Mouse (Mus musculus) forebrain, embryonic 11.5 days (tissue): ENCODE measurements around the gene Npw. TPM values are rescaled to one million over a fixed set of nuclear protein-coding genes. Genes with fewer than 3 reads are reported as not detected.

ENCODE experiments used
- ATAC-seq: fragments of 200-750 bp; cut with Nextera tagmentation; replicated peaks from 2 replicates; pipeline ENCODE4 v1.8.0; 2017; ENCODE audit warnings: moderate TSS enrichment; ENCODE audit not compliant: low FRiP score
- DNase-seq: peaks from one replicate; pipeline ENCODE4 v3.0.0-alpha.2; 2017; ENCODE audit warnings: low spot score
- H3K27ac ChIP-seq: fragments of 300-500 bp; sonication (generic); 2 replicates; pipeline ENCODE4 v1.5.1; 2014; ENCODE audit warnings: low read depth, low read length
- H3K27me3 ChIP-seq: fragments of 300-500 bp; sonication (generic); 2 replicates; pipeline ENCODE4 v1.6.1; 2014; ENCODE audit warnings: mild to moderate bottlenecking, low read length, mixed read lengths; ENCODE audit not compliant: control insufficient read depth, insufficient read depth
- H3K36me3 ChIP-seq: fragments of 300-500 bp; sonication (generic); 2 replicates; pipeline ENCODE4 v1.6.1; 2014; ENCODE audit warnings: mild to moderate bottlenecking, low read length, moderate library complexity, mixed read lengths; ENCODE audit not compliant: control insufficient read depth, insufficient read depth
- H3K4me1 ChIP-seq: fragments of 300-500 bp; sonication (generic); replicated peaks from 2 replicates; pipeline ENCODE4 v1.6.1; 2014; ENCODE audit warnings: low read length, mixed read lengths; ENCODE audit not compliant: control insufficient read depth, insufficient read depth
- H3K4me2 ChIP-seq: fragments of 300-500 bp; sonication (generic); 2 replicates; pipeline ENCODE4 v1.6.1; 2014; ENCODE audit warnings: low read depth, mild to moderate bottlenecking, low read length, moderate library complexity, mixed read lengths; ENCODE audit not compliant: severe bottlenecking
- H3K4me3 ChIP-seq: fragments of 300-500 bp; sonication (generic); 2 replicates; pipeline ENCODE4 v1.5.1; 2014; ENCODE audit warnings: low read depth, low read length
- H3K9ac ChIP-seq: fragments of 300-500 bp; sonication (generic); 2 replicates; pipeline ENCODE4 v1.6.1; 2014; ENCODE audit warnings: low read length
- H3K9me3 ChIP-seq: fragments of 300-500 bp; sonication (generic); 2 replicates; pipeline ENCODE4 v1.6.1; 2016; ENCODE audit warnings: low read length, mixed read lengths; ENCODE audit not compliant: control insufficient read depth
- WGBS: fragments of 180-500 bp; shearing (Covaris S2); extraction: QIAGEN DNeasy Blood & Tissue Kit; methylation state at CpG from one replicate; pipeline ENCODE4 v1.1.7; 2014; 5-methylcytosine and 5-hydroxymethylcytosine counted together
- polyA plus RNA-seq: library from polyadenylated mRNA; unstranded; fragments of >200 nt; fragmentation: Nextera tagmentation; extraction: Ambion mirVana; gene quantifications from 2 replicates; pipeline ENCODE4 v1.2.1, GENCODE M21; 2014

Gene Npw
- polyA plus RNA-seq, 1 experiment from 2014 or later, result 0.32 TPM

- DNase-seq (no peak), ATAC-seq (no peak)
- Histone ChIP-seq H3K9me3 (no peaks in the 10 kb centered on the region), H3K36me3 (no peaks in the 10 kb centered on the region), H3K9ac (no peak overlapping the region), H3K4me3 (0 out of 2 replicates have a peak overlapping the region, but pooled peaks have one; percentile 49), H3K27ac (no peak overlapping the region), H3K4me2 (no peak overlapping the region), H3K4me1 (peaks cover 8% of the 10 kb centered on the region), H3K27me3 (peaks cover 8% of the 10 kb centered on the region)
- 77% methylated on average over 10 of the region's 10 CpGs for WGBS
Measured at GRCm38 (mm10) chr17:24648731-24649377, 9.4 kb downstream of the Npw start.

- H3K27me3 ChIP-seq, result peaks cover 8% of the 10 kb centered on the region
- H3K27ac ChIP-seq, result no peak overlapping the region
- no peak overlapping the region for H3K4me3 ChIP-seq
- H3K4me1 ChIP-seq, result peaks cover 8% of the 10 kb centered on the region
- DNase-seq (no peak), ATAC-seq (no peak)
- no peaks in the 10 kb centered on the region for H3K36me3 ChIP-seq
- WGBS, result 86% methylated on average over 11 of the region's 11 CpGs
- H3K9ac ChIP-seq, result no peak overlapping the region
- H3K4me2 ChIP-seq, result no peak overlapping the region
- no peaks in the 10 kb centered on the region for H3K9me3 ChIP-seq
Measured at GRCm38 (mm10) chr17:24647493-24647892, 10.8 kb downstream of the Npw start.

- WGBS, result 85% methylated on average over 4 of the region's 4 CpGs
- ATAC-seq (no peak), DNase-seq (no peak)
- no peaks in the 10 kb centered on the region for H3K36me3 ChIP-seq
- H3K4me1 ChIP-seq, result peaks cover 8% of the 10 kb centered on the region
- no peak overlapping the region for H3K9ac ChIP-seq
- H3K27me3 ChIP-seq, result peaks cover 8% of the 10 kb centered on the region
- no peak overlapping the region for H3K27ac ChIP-seq
- no peaks in the 10 kb centered on the region for H3K9me3 ChIP-seq
- no peak overlapping the region for H3K4me2 ChIP-seq
- no peak overlapping the region for H3K4me3 ChIP-seq
Measured at GRCm38 (mm10) chr17:24646381-24646780, 11.9 kb downstream of the Npw start.

- Histone ChIP-seq H3K4me2 (no peak overlapping the region), H3K9ac (no peak overlapping the region), H3K36me3 (no peaks in the 10 kb centered on the region), H3K27ac (no peak overlapping the region), H3K27me3 (peaks cover 5% of the 10 kb centered on the region), H3K9me3 (no peaks in the 10 kb centered on the region), H3K4me1 (peaks cover 8% of the 10 kb centered on the region), H3K4me3 (no peak overlapping the region)
- 86% methylated on average over 3 of the region's 3 CpGs for WGBS
- ATAC-seq (no peak), DNase-seq (no peak)
Measured at GRCm38 (mm10) chr17:24645916-24646315, 12.3 kb downstream of the Npw start.

- H3K9ac ChIP-seq, result no peak overlapping the region; the same call in 1 of the 2 replicates
- H3K27me3 ChIP-seq, result no peaks in the 10 kb centered on the region; the same call in 1 of the 2 replicates
Measured at GRCm38 (mm10) chr17:24644875-24645721, 13.2 kb downstream of the Npw start.

GRCm38 (mm10) chr17:24644030-24644715, 14.1 kb downstream of the Npw start:
- ATAC-seq (no peak), DNase-seq (no peak)
- H3K27ac ChIP-seq, result no peak overlapping the region
- no peaks in the 10 kb centered on the region for H3K9me3 ChIP-seq
- WGBS, result 58% methylated on average over 7 of the region's 7 CpGs
- H3K4me3 ChIP-seq, result no peak overlapping the region
- no peaks in the 10 kb centered on the region for H3K4me1 ChIP-seq
- H3K9ac ChIP-seq, result no peak overlapping the region; the same call in 1 of the 2 replicates
- H3K36me3 ChIP-seq, result no peaks in the 10 kb centered on the region
- H3K27me3 ChIP-seq, result no peaks in the 10 kb centered on the region
- no peak overlapping the region for H3K4me2 ChIP-seq

More at GRCm38 (mm10) chr17:24644875-24645721, 13.2 kb downstream of the Npw start:
- no peak for ATAC-seq
- H3K4me1 ChIP-seq, result peaks cover 8% of the 10 kb centered on the region
- 82% methylated on average over 9 of the region's 9 CpGs for WGBS
- DNase-seq, result no peak
- H3K4me3 ChIP-seq, result no peak overlapping the region
- no peak overlapping the region for H3K4me2 ChIP-seq
- H3K9me3 ChIP-seq, result no peaks in the 10 kb centered on the region
- no peaks in the 10 kb centered on the region for H3K36me3 ChIP-seq
- no peak overlapping the region for H3K27ac ChIP-seq

GRCm38 (mm10) chr17:24642791-24643343, 15.4 kb downstream of the Npw start:
- H3K9ac ChIP-seq, result no peak overlapping the region
- 83% methylated on average over 6 of the region's 6 CpGs for WGBS
- H3K4me1 ChIP-seq, result no peaks in the 10 kb centered on the region
- no peaks in the 10 kb centered on the region for H3K36me3 ChIP-seq
- no peak overlapping the region for H3K4me3 ChIP-seq
- H3K27ac ChIP-seq, result no peak overlapping the region
- H3K4me2 ChIP-seq, result no peak overlapping the region
- no peak for ATAC-seq
- DNase-seq, result no peak
- no peaks in the 10 kb centered on the region for H3K9me3 ChIP-seq
- H3K27me3 ChIP-seq, result no peaks in the 10 kb centered on the region

GRCm38 (mm10) chr17:24641944-24642343, 16.3 kb downstream of the Npw start:
- no peak for DNase-seq
- no peak overlapping the region for H3K4me2 ChIP-seq
- H3K4me1 ChIP-seq, result no peaks in the 10 kb centered on the region
- no peak overlapping the region for H3K27ac ChIP-seq
- ATAC-seq, result no peak
- H3K9me3 ChIP-seq, result no peaks in the 10 kb centered on the region
- H3K4me3 ChIP-seq, result no peak overlapping the region
- H3K36me3 ChIP-seq, result no peaks in the 10 kb centered on the region
- no peak overlapping the region for H3K9ac ChIP-seq
- 94% methylated on average over 14 of the region's 14 CpGs for WGBS
- no peaks in the 10 kb centered on the region for H3K27me3 ChIP-seq
